Mouse (Mus musculus) brain, embryonic 18.5 days (tissue): ENCODE measurements at regions not wholly inside any gene's neighbourhood (a gene's known extent, or its start where the extent isn't known, plus 50 kb on each side); places are given as distances from the start of the nearest gene placed in this dataset.

ENCODE experiments used
- DNase-seq: peaks from one replicate; pipeline ENCODE4 v3.0.0-alpha.2; 2012; ENCODE audit warnings: low read depth, low spot score

GRCm38 (mm10) chr9:51518376-51518775 is 189.7 kb upstream of the 1810046K07Rik start:
- no peak for DNase-seq

GRCm38 (mm10) chr9:51523471-51523870 is 194.8 kb upstream of the 1810046K07Rik start:
- no peak for DNase-seq

GRCm38 (mm10) chr9:51525906-51526305 is 197.2 kb upstream of the 1810046K07Rik start:
- DNase-seq = no peak

- DNase-seq = no peak
Measured at GRCm38 (mm10) chr9:51538894-51539293, 210.2 kb upstream of the 1810046K07Rik start.

- DNase-seq = no peak
Measured at GRCm38 (mm10) chr9:51541940-51542339, 213.2 kb upstream of the 1810046K07Rik start.

GRCm38 (mm10) chr9:51572040-51572439 is 193.1 kb upstream of the Arhgap20 start:
- DNase-seq = no peak

GRCm38 (mm10) chr9:51581601-51582000 is 183.5 kb upstream of the Arhgap20 start:
- DNase-seq = no peak

GRCm38 (mm10) chr9:51593707-51594106 is 171.4 kb upstream of the Arhgap20 start:
- no peak for DNase-seq

GRCm38 (mm10) chr9:51598706-51599105 is 166.4 kb upstream of the Arhgap20 start:
- DNase-seq = no peak

GRCm38 (mm10) chr9:51608158-51608557 is 157.0 kb upstream of the Arhgap20 start:
- DNase-seq = no peak

- DNase-seq = no peak
Measured at GRCm38 (mm10) chr9:51608697-51609456, 156.3 kb upstream of the Arhgap20 start.

- no peak for DNase-seq
Measured at GRCm38 (mm10) chr9:51626156-51626555, 139.0 kb upstream of the Arhgap20 start.

- DNase-seq = no peak
Measured at GRCm38 (mm10) chr9:51636097-51636496, 129.0 kb upstream of the Arhgap20 start.

- no peak for DNase-seq
Measured at GRCm38 (mm10) chr9:51636559-51637127, 128.5 kb upstream of the Arhgap20 start.

GRCm38 (mm10) chr9:51637131-51637920 is 127.8 kb upstream of the Arhgap20 start:
- no peak for DNase-seq

- DNase-seq = no peak
Measured at GRCm38 (mm10) chr9:51641706-51642105, 123.4 kb upstream of the Arhgap20 start.

- DNase-seq = no peak
Measured at GRCm38 (mm10) chr9:51645426-51645825, 119.7 kb upstream of the Arhgap20 start.

GRCm38 (mm10) chr9:51653376-51654292 is 111.5 kb upstream of the Arhgap20 start:
- DNase-seq = no peak

GRCm38 (mm10) chr9:51654645-51655044 is 110.5 kb upstream of the Arhgap20 start:
- DNase-seq = no peak

GRCm38 (mm10) chr9:51657796-51658195 is 107.3 kb upstream of the Arhgap20 start:
- DNase-seq = no peak
